Mouse (Mus musculus) small intestine, adult 2 months (tissue): ENCODE results near the gene Olfr237-ps1.

Experiments
- CTCF ChIP-seq: fragments of 200-500 bp; IDR thresholded peaks from 2 replicates; pipeline ENCODE4 v1.5.1; 2012; ENCODE audit warnings: low read depth, mild to moderate bottlenecking, control low read depth, inconsistent platforms, low read length, moderate library complexity, mixed read lengths; ENCODE audit not compliant: insufficient replicate concordance, insufficient read length; ENCODE audit errors: extremely low read depth
- POLR2A ChIP-seq: fragments of 200-500 bp; IDR thresholded peaks from 2 replicates; pipeline ENCODE4 v1.6.1; 2012; ENCODE audit warnings: low read depth, mild to moderate bottlenecking, control low read depth, inconsistent platforms, low read length, moderate library complexity

- TF ChIP-seq POLR2A (no peak), CTCF (no peak)
Observed at GRCm38 (mm10) chr6:43178129-43178528, 31.8 kb downstream of the Olfr237-ps1 start.
